Mouse (Mus musculus): ENCODE measurements at regions not wholly inside any gene's neighbourhood (a gene's known extent, or its start where the extent isn't known, plus 50 kb on each side); places are given as distances from the start of the nearest gene placed in this dataset.

- TF ChIP-seq CEBPB (IDR thresholded peaks at IDR 0.05; ENCODE audit: insufficient read depth, poor library complexity, severe bottlenecking) = no peak
- no peak for TF ChIP-seq MAX (IDR thresholded peaks at IDR 0.05; ENCODE audit: low read depth)
- no peak for TF ChIP-seq E2F4 (IDR thresholded peaks at IDR 0.05; ENCODE audit: insufficient read depth)
- TF ChIP-seq TCF12 (IDR thresholded peaks at IDR 0.05; ENCODE audit: insufficient read depth, poor library complexity, severe bottlenecking) = no peak
- TF ChIP-seq USF1 (IDR thresholded peaks at IDR 0.05; ENCODE audit: low read depth) = no peak
- no peak for TF ChIP-seq TCF3 (IDR thresholded peaks at IDR 0.05; ENCODE audit: insufficient read length, low read depth)
- TF ChIP-seq REST (IDR thresholded peaks at IDR 0.05; ENCODE audit: insufficient read depth, insufficient read length) = no peak
- no peak for TF ChIP-seq MYOD1 (IDR thresholded peaks at IDR 0.05; ENCODE audit: control insufficient read depth in 1 of 3, insufficient read length in 2 of 3, low read depth in 2 of 3)
Measured at GRCm38 (mm10) chr8:103855291-103855690, 246.1 kb upstream of the Cdh5 start.

Measured in myocyte (in vitro differentiated cells).